Mouse (Mus musculus): ENCODE measurements around the gene Anxa6. TPM values are rescaled to one million over a fixed set of nuclear protein-coding genes. Genes with fewer than 3 reads are reported as not detected.

The Anxa6 gene
- polyA plus RNA-seq, 1 experiment from 2014 or later, result 78.5 TPM

- peaks cover 11% of the 10 kb centered on the region; the same call in 1 of the 2 replicates for H3K36me3 ChIP-seq (ENCODE audit: control insufficient read depth, insufficient read depth, low read length)
- H3K9me3 ChIP-seq (ENCODE audit: control insufficient read depth, low read length), result no peaks in the 10 kb centered on the region
- H3K4me2 ChIP-seq, result no peak overlapping the region
- H3K4me1 ChIP-seq (replicated peaks; ENCODE audit: control insufficient read depth, insufficient read depth, low read length), result 0 out of 2 replicates have a peak, but pooled peaks cover 4% of the 10 kb centered on the region
- no peak overlapping the region for H3K9ac ChIP-seq (ENCODE audit: low read depth, low read length)
- no peak overlapping the region for H3K4me3 ChIP-seq (ENCODE audit: low read depth, low read length)
- no peaks in the 10 kb centered on the region for H3K27me3 ChIP-seq (replicated peaks; ENCODE audit: control insufficient read depth, insufficient read depth, low read length)
- ATAC-seq (replicated peaks; ENCODE audit: low FRiP score) (no peak), DNase-seq (ENCODE audit: low spot score) (peak; percentile 46)
- H3K27ac ChIP-seq (ENCODE audit: low read depth, low read length), result no peak overlapping the region
- WGBS, result 65% methylated on average over 7 of the region's 7 CpGs
Measured at GRCm38 (mm10) chr11:54930318-54930979, 102.8 kb downstream of the Anxa6 start.

GRCm38 (mm10) chr11:54929744-54930143 lies 103.5 kb downstream of the Anxa6 start:
- Histone ChIP-seq H3K4me1 (replicated peaks; ENCODE audit: control insufficient read depth, insufficient read depth, low read length) (0 out of 2 replicates have a peak, but pooled peaks cover 4% of the 10 kb centered on the region), H3K27me3 (replicated peaks; ENCODE audit: control insufficient read depth, insufficient read depth, low read length) (no peaks in the 10 kb centered on the region), H3K9me3 (ENCODE audit: control insufficient read depth, low read length) (no peaks in the 10 kb centered on the region), H3K9ac (ENCODE audit: low read depth, low read length) (no peak overlapping the region), H3K36me3 (ENCODE audit: control insufficient read depth, insufficient read depth, low read length) (peaks cover 11% of the 10 kb centered on the region; the same call in 1 of the 2 replicates), H3K4me2 (no peak overlapping the region), H3K4me3 (ENCODE audit: low read depth, low read length) (no peak overlapping the region), H3K27ac (ENCODE audit: low read depth, low read length) (no peak overlapping the region)
- ATAC-seq (replicated peaks; ENCODE audit: low FRiP score) (no peak), DNase-seq (ENCODE audit: low spot score) (no peak)
- WGBS, result 84% methylated on average over 8 of the region's 8 CpGs

GRCm38 (mm10) chr11:54929290-54929689 lies 104.0 kb downstream of the Anxa6 start:
- Histone ChIP-seq H3K4me1 (replicated peaks; ENCODE audit: control insufficient read depth, insufficient read depth, low read length) (0 out of 2 replicates have a peak, but pooled peaks cover 4% of the 10 kb centered on the region), H3K27ac (ENCODE audit: low read depth, low read length) (no peak overlapping the region), H3K4me3 (ENCODE audit: low read depth, low read length) (no peak overlapping the region), H3K4me2 (no peak overlapping the region), H3K36me3 (ENCODE audit: control insufficient read depth, insufficient read depth, low read length) (peaks cover 13% of the 10 kb centered on the region; the same call in 1 of the 2 replicates), H3K9me3 (ENCODE audit: control insufficient read depth, low read length) (no peaks in the 10 kb centered on the region), H3K27me3 (replicated peaks; ENCODE audit: control insufficient read depth, insufficient read depth, low read length) (no peaks in the 10 kb centered on the region), H3K9ac (ENCODE audit: low read depth, low read length) (no peak overlapping the region)
- ATAC-seq (replicated peaks; ENCODE audit: low FRiP score), result no peak
- 87% methylated on average over 6 of the region's 6 CpGs for WGBS
- no peak for DNase-seq (ENCODE audit: low spot score)

Other genes with a start within 250 kb of the Anxa6 start
- 43.2 and 49.9 TPM in 2 replicates for gene Cdc42se2, start 245.8 kb downstream of the Anxa6 start, polyA plus RNA-seq (2014; fragmentation: Nextera tagmentation; extraction: Ambion mirVana)
- 9.4 and 11.3 TPM in 2 replicates for gene Lyrm7, start 172.5 kb downstream of the Anxa6 start, polyA plus RNA-seq (2014; fragmentation: Nextera tagmentation; extraction: Ambion mirVana)
- gene Hint1, start 167.1 kb downstream of the Anxa6 start, polyA plus RNA-seq (2014; fragmentation: Nextera tagmentation; extraction: Ambion mirVana), result 587 and 600 TPM in 2 replicates
- 84.0 and 89.6 TPM in 2 replicates for gene Gpx3, start 131.0 kb downstream of the Anxa6 start, polyA plus RNA-seq (2014; fragmentation: Nextera tagmentation; extraction: Ambion mirVana)
- 11.4 and 12.1 TPM in 2 replicates for gene Tnip1, start 70.5 kb downstream of the Anxa6 start, polyA plus RNA-seq (2014; fragmentation: Nextera tagmentation; extraction: Ambion mirVana)
- 1.2 and 1.4 TPM in 2 replicates for gene Ccdc69, start 44.7 kb upstream of the Anxa6 start, polyA plus RNA-seq (2014; fragmentation: Nextera tagmentation; extraction: Ambion mirVana)
- 13.9 and 15.9 TPM in 2 replicates for gene Gm2a, start 64.7 kb upstream of the Anxa6 start, polyA plus RNA-seq (2014; fragmentation: Nextera tagmentation; extraction: Ambion mirVana)
- not detected in 2 replicates for gene Slc36a3, start 118.3 kb upstream of the Anxa6 start, polyA plus RNA-seq (2014; fragmentation: Nextera tagmentation; extraction: Ambion mirVana)
- gene Slc36a2, start 151.6 kb upstream of the Anxa6 start, polyA plus RNA-seq (2014; fragmentation: Nextera tagmentation; extraction: Ambion mirVana), result 5.5 and 5.8 TPM in 2 replicates
- 2.0 and 2.9 TPM in 2 replicates for gene Slc36a1, start 170.9 kb upstream of the Anxa6 start, polyA plus RNA-seq (2014; fragmentation: Nextera tagmentation; extraction: Ambion mirVana)